Mouse (Mus musculus): ENCODE measurements around the gene Krtap4-16. TPM values are rescaled to one million over a fixed set of nuclear protein-coding genes. Genes with fewer than 3 reads are reported as not detected.
"Not testable (repeated sequence)": the region's sequence is repeated elsewhere in the genome, so short reads cannot be mapped to it uniquely, and the experiment has no call there.

Gene Krtap4-16
- polyA plus RNA-seq (2011; ENCODE audit: insufficient read depth, insufficient read length, low replicate concordance, missing spikeins), result not detected in 2 replicates

GRCm38 (mm10) chr11:99851508-99851907 lies at the start of gene Krtap4-16:
Gene Krtap4-16, minus strand, starts transcription at chr11:99851608.
- TF ChIP-seq POLR2A (IDR thresholded peaks at IDR 0.05; ENCODE audit: borderline replicate concordance, control insufficient read depth, low read depth, low read length) (no peak), CTCF (IDR thresholded peaks at IDR 0.05; ENCODE audit: control insufficient read depth, insufficient read depth, low read length) (no peak)
- Histone ChIP-seq H3K4me3 (replicated peaks; ENCODE audit: control insufficient read depth, low read depth, low read length) (no peak within 1 kb of the TSS), H3K27ac (ENCODE audit: control insufficient read depth, insufficient read depth, low read depth, low read length, poor library complexity) (no peak within 1 kb of the TSS), H3K4me1 (ENCODE audit: control insufficient read depth, insufficient read depth, low read length) (no peaks in the 10 kb centered on the region)

GRCm38 (mm10) chr11:99878887-99879286 lies 27.5 kb upstream of the Krtap4-16 start, which contains the start of gene Gm11567:
Gene Gm11567, plus strand, starts transcription at chr11:99879187.
- not testable (repeated sequence) for H3K4me3 ChIP-seq (replicated peaks; ENCODE audit: control insufficient read depth, low read depth, low read length); H3K27ac ChIP-seq (ENCODE audit: control insufficient read depth, insufficient read depth, low read depth, low read length, poor library complexity); H3K4me1 ChIP-seq (ENCODE audit: control insufficient read depth, insufficient read depth, low read length)
- 11% methylated on average over 1 of the region's 1 CpGs for WGBS

GRCm38 (mm10) chr11:99873089-99873488 lies 21.7 kb upstream of the Krtap4-16 start, which contains the start of gene Krtap9-1:
Gene Krtap9-1, plus strand, starts transcription at chr11:99873389.
- H3K27ac ChIP-seq (ENCODE audit: control insufficient read depth, insufficient read depth, low read depth, low read length, poor library complexity); H3K4me1 ChIP-seq (ENCODE audit: control insufficient read depth, insufficient read depth, low read length); H3K4me3 ChIP-seq (replicated peaks; ENCODE audit: control insufficient read depth, low read depth, low read length): not testable (repeated sequence)
- WGBS, result 55% methylated on average over 1 of the region's 1 CpGs

DNA sequence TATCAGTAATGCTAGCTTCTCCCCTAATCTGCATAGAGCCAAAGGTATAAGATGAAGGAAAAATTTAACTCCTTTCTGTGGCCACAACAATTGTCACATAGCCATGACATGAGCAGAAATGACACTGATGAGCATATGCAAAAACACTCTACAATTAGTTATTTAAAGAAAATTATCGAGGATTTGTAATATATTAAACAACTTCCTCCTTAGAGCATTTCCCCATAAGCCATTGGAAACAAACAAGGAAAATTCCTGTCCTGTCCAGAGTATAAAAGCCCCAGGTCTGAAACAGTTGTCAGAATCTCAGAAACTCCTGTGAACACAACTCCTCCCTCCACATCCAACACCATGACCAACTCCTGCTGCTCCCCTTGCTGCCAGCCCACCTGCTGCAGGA lies 12.8 kb upstream of the Krtap4-16 start, which contains the start of gene Gm11559:
TSS of gene Gm11559 (plus strand) at position 301 of the 400 bp plus-strand sequence.
- not testable (repeated sequence) for H3K4me1 ChIP-seq (ENCODE audit: control insufficient read depth, insufficient read depth, low read length); H3K27ac ChIP-seq (ENCODE audit: control insufficient read depth, insufficient read depth, low read depth, low read length, poor library complexity); H3K4me3 ChIP-seq (replicated peaks; ENCODE audit: control insufficient read depth, low read depth, low read length)
- WGBS, result 51% methylated on average over 1 of the region's 1 CpGs

GRCm38 (mm10) chr11:99858761-99859160 lies 7.4 kb upstream of the Krtap4-16 start:
- no peak overlapping the region for H3K27ac ChIP-seq (ENCODE audit: control insufficient read depth, insufficient read depth, low read depth, low read length, poor library complexity)
- WGBS, result 77% methylated on average over 2 of the region's 2 CpGs
- TF ChIP-seq CTCF (IDR thresholded peaks at IDR 0.05; ENCODE audit: control insufficient read depth, insufficient read depth, low read length) (no peak), POLR2A (IDR thresholded peaks at IDR 0.05; ENCODE audit: borderline replicate concordance, control insufficient read depth, low read depth, low read length) (no peak)

DNA sequence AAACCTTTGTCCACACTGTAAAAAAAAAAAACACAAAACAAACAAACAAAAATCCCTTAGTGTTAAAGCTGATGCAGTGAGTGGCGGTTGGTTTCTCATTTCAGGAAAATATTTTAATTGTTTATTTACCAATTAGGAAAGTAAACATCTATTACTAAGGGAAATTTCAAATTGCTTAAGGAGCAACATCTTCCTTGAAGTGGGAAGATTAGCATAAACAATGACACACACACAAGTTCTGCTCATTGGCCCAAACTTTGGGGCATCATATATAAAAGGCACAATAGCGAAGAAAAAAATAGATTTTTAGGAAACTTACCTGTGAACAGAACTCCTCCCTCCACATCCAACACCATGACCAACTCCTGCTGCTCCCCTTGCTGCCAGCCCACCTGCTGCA lies 6.2 kb upstream of the Krtap4-16 start, which contains the start of gene Gm11568:
TSS of gene Gm11568 (plus strand) at position 301 of the 400 bp plus-strand sequence.
- no peak within 1 kb of the TSS for H3K27ac ChIP-seq (ENCODE audit: control insufficient read depth, insufficient read depth, low read depth, low read length, poor library complexity)
- TF ChIP-seq POLR2A (IDR thresholded peaks at IDR 0.05; ENCODE audit: borderline replicate concordance, control insufficient read depth, low read depth, low read length) (no peak), CTCF (IDR thresholded peaks at IDR 0.05; ENCODE audit: control insufficient read depth, insufficient read depth, low read length) (no peak)
- H3K4me1 ChIP-seq (ENCODE audit: control insufficient read depth, insufficient read depth, low read length), result no peaks in the 10 kb centered on the region
- WGBS, result 72% methylated on average over 2 of the region's 2 CpGs
- no peak within 1 kb of the TSS for H3K4me3 ChIP-seq (replicated peaks; ENCODE audit: control insufficient read depth, low read depth, low read length)

More at GRCm38 (mm10) chr11:99858761-99859160, 7.4 kb upstream of the Krtap4-16 start:
- Histone ChIP-seq H3K4me1 (ENCODE audit: control insufficient read depth, insufficient read depth, low read length) (no peaks in the 10 kb centered on the region), H3K4me3 (replicated peaks; ENCODE audit: control insufficient read depth, low read depth, low read length) (no peak overlapping the region)

DNA sequence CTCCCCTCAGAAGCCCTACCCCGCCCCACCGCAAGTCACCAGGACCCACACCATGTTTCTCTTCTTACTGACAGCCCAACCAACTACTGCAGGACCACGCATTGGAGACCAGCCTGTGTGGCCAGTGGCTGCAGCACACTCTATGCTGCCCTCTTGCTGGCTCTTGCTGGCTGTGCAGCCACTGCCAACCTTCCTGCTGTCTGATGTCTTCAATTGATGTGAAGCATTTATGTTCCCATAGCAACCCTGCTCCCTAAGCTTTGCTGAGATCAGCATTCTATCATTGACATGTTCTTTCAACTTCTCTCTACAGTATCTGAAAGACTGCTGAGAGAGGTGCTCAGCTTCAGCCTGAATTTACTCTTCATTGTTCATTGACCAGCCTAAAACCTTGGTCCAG lies 2.7 kb upstream of the Krtap4-16 start:
- no peak overlapping the region for H3K4me3 ChIP-seq (replicated peaks; ENCODE audit: control insufficient read depth, low read depth, low read length)
- no peak for TF ChIP-seq POLR2A (IDR thresholded peaks at IDR 0.05; ENCODE audit: borderline replicate concordance, control insufficient read depth, low read depth, low read length)
- TF ChIP-seq CTCF (IDR thresholded peaks at IDR 0.05; ENCODE audit: control insufficient read depth, insufficient read depth, low read length), result no peak
- no peaks in the 10 kb centered on the region for H3K4me1 ChIP-seq (ENCODE audit: control insufficient read depth, insufficient read depth, low read length)
- H3K27ac ChIP-seq (ENCODE audit: control insufficient read depth, insufficient read depth, low read depth, low read length, poor library complexity), result no peak overlapping the region
- WGBS, result 54% methylated on average over 3 of the region's 3 CpGs

DNA sequence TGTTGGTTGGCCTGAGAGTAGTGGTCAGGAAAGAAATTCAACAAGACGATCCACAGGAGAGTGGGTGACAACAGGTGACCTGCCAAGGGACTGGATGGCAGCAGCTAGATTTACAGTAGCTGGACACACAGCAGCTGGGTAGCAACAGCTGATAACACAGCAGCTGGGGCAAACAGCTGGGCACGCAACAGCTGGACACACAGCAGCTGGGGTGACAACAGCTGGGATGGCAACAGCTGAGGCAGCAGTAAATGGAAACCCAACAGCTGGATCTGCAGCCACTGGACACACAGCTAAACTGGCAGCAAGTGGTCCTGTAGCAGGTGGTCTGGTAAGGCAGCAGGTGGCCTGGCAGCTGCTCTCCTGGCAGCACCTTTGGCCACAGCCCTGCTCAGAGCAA lies 4.7 kb downstream of the Krtap4-16 start:
- no peak overlapping the region for H3K4me3 ChIP-seq (replicated peaks; ENCODE audit: control insufficient read depth, low read depth, low read length)
- WGBS, result 83% methylated on average over 2 of the region's 2 CpGs
- no peaks in the 10 kb centered on the region for H3K4me1 ChIP-seq (ENCODE audit: control insufficient read depth, insufficient read depth, low read length)
- no peak for TF ChIP-seq POLR2A (IDR thresholded peaks at IDR 0.05; ENCODE audit: borderline replicate concordance, control insufficient read depth, low read depth, low read length)
- no peak for TF ChIP-seq CTCF (IDR thresholded peaks at IDR 0.05; ENCODE audit: control insufficient read depth, insufficient read depth, low read length)
- no peak overlapping the region for H3K27ac ChIP-seq (ENCODE audit: control insufficient read depth, insufficient read depth, low read depth, low read length, poor library complexity)

- WGBS, result 61% methylated on average over 1 of the region's 1 CpGs
- H3K27ac ChIP-seq (ENCODE audit: control insufficient read depth, insufficient read depth, low read depth, low read length, poor library complexity), result no peak overlapping the region
- no peak for TF ChIP-seq CTCF (IDR thresholded peaks at IDR 0.05; ENCODE audit: control insufficient read depth, insufficient read depth, low read length)
- no peak for TF ChIP-seq POLR2A (IDR thresholded peaks at IDR 0.05; ENCODE audit: borderline replicate concordance, control insufficient read depth, low read depth, low read length)
- no peak overlapping the region for H3K4me3 ChIP-seq (replicated peaks; ENCODE audit: control insufficient read depth, low read depth, low read length)
- no peaks in the 10 kb centered on the region for H3K4me1 ChIP-seq (ENCODE audit: control insufficient read depth, insufficient read depth, low read length)
Observed at GRCm38 (mm10) chr11:99842185-99842584, 9.2 kb downstream of the Krtap4-16 start.

Measured in bone marrow, adult 2 months (tissue).